Mouse (Mus musculus) brown adipose tissue, adult 24 weeks (tissue): ENCODE results near the gene Chd6. TPM values are rescaled to one million over a fixed set of nuclear protein-coding genes. Genes with fewer than 3 reads are reported as not detected.

Experiments used
- H3K27ac ChIP-seq: fragments of 200-500 bp; replicated peaks from 2 replicates; pipeline ENCODE4 v1.5.1; 2012; ENCODE audit warnings: low read depth, mild to moderate bottlenecking, low read length
- H3K4me1 ChIP-seq: fragments of 200-500 bp; 2 replicates; pipeline ENCODE4 v1.6.1; 2012; ENCODE audit warnings: low read length, mixed read lengths; ENCODE audit not compliant: control insufficient read depth, insufficient read depth, insufficient read length
- H3K4me3 ChIP-seq: fragments of 200-500 bp; 2 replicates; pipeline ENCODE4 v1.5.1; 2012; ENCODE audit warnings: low read depth, mild to moderate bottlenecking, low read length, moderate library complexity; ENCODE audit not compliant: insufficient read depth
- polyA plus RNA-seq: library from polyadenylated mRNA; stranded (reverse); fragments of >200 nt; gene quantifications from 2 replicates; pipeline ENCODE4 v1.2.4, GENCODE M21; 2012; ENCODE audit not compliant: missing spikeins, insufficient read depth, insufficient read length

Gene Chd6
- polyA plus RNA-seq, 1 experiment = 5.4 TPM

GRCm38 (mm10) chr2:161102102-161102501, 6.8 kb downstream of the Chd6 start:
- Histone ChIP-seq H3K27ac (no peak overlapping the region), H3K4me1 (peaks cover 9% of the 10 kb centered on the region), H3K4me3 (no peak overlapping the region)

GRCm38 (mm10) chr2:161097746-161098145, 11.1 kb downstream of the Chd6 start:
- H3K4me3 ChIP-seq = no peak overlapping the region
- no peaks in the 10 kb centered on the region; the same call in none of the 2 replicates for H3K4me1 ChIP-seq
- H3K27ac ChIP-seq = no peak overlapping the region

- no peak overlapping the region for H3K27ac ChIP-seq
- H3K4me3 ChIP-seq = no peak overlapping the region
- peaks cover 4% of the 10 kb centered on the region; the same call in 1 of the 2 replicates for H3K4me1 ChIP-seq
These were observed 18.0 kb downstream of the Chd6 start for GRCm38 (mm10) chr2:161090746-161091405.

GRCm38 (mm10) chr2:161090200-161090599, 18.7 kb downstream of the Chd6 start:
- Histone ChIP-seq H3K27ac (no peak overlapping the region), H3K4me3 (no peak overlapping the region), H3K4me1 (peaks cover 4% of the 10 kb centered on the region; the same call in 1 of the 2 replicates)

- H3K4me1 ChIP-seq = peaks cover 14% of the 10 kb centered on the region; the same call in 1 of the 2 replicates
These were observed 30.3 kb downstream of the Chd6 start for GRCm38 (mm10) chr2:161078590-161078989.

GRCm38 (mm10) chr2:161076262-161076661, 32.6 kb downstream of the Chd6 start:
- Histone ChIP-seq H3K4me3 (no peak overlapping the region), H3K4me1 (peaks cover 13% of the 10 kb centered on the region; the same call in 1 of the 2 replicates), H3K27ac (no peak overlapping the region)

More at GRCm38 (mm10) chr2:161078590-161078989, 30.3 kb downstream of the Chd6 start:
- Histone ChIP-seq H3K27ac (no peak overlapping the region), H3K4me3 (no peak overlapping the region)

GRCm38 (mm10) chr2:161075553-161075952, 33.3 kb downstream of the Chd6 start:
- H3K27ac ChIP-seq = no peak overlapping the region
- H3K4me1 ChIP-seq = peaks cover 11% of the 10 kb centered on the region; the same call in 1 of the 2 replicates
- H3K4me3 ChIP-seq = no peak overlapping the region

- Histone ChIP-seq H3K27ac (no peak overlapping the region), H3K4me3 (no peak overlapping the region), H3K4me1 (no peaks in the 10 kb centered on the region; the same call in 1 of the 2 replicates)
These were observed 42.6 kb downstream of the Chd6 start for GRCm38 (mm10) chr2:161066097-161066759.

GRCm38 (mm10) chr2:161065594-161065993, 43.3 kb downstream of the Chd6 start:
- Histone ChIP-seq H3K4me3 (no peak overlapping the region), H3K27ac (no peak overlapping the region), H3K4me1 (no peaks in the 10 kb centered on the region; the same call in 1 of the 2 replicates)

- no peaks in the 10 kb centered on the region; the same call in 1 of the 2 replicates for H3K4me1 ChIP-seq
- no peak overlapping the region for H3K27ac ChIP-seq
- H3K4me3 ChIP-seq = no peak overlapping the region
These were observed 44.0 kb downstream of the Chd6 start for GRCm38 (mm10) chr2:161064836-161065235.

GRCm38 (mm10) chr2:161058841-161059240, 50.0 kb downstream of the Chd6 start:
- 0 out of 2 replicates have a peak, but pooled peaks cover 2% of the 10 kb centered on the region for H3K4me1 ChIP-seq
- no peak overlapping the region for H3K27ac ChIP-seq
- no peak overlapping the region for H3K4me3 ChIP-seq

GRCm38 (mm10) chr2:161053765-161054164, 55.1 kb downstream of the Chd6 start:
- H3K4me1 ChIP-seq = no peaks in the 10 kb centered on the region
- H3K27ac ChIP-seq = no peak overlapping the region
- H3K4me3 ChIP-seq = no peak overlapping the region

- H3K27ac ChIP-seq = no peak overlapping the region
- no peak overlapping the region for H3K4me3 ChIP-seq
- no peaks in the 10 kb centered on the region for H3K4me1 ChIP-seq
These were observed 56.7 kb downstream of the Chd6 start for GRCm38 (mm10) chr2:161052175-161052574.

- H3K4me3 ChIP-seq = no peak overlapping the region
- no peaks in the 10 kb centered on the region for H3K4me1 ChIP-seq
- H3K27ac ChIP-seq = no peak overlapping the region
These were observed 59.4 kb downstream of the Chd6 start for GRCm38 (mm10) chr2:161049426-161049825.

- H3K4me1 ChIP-seq = no peaks in the 10 kb centered on the region
- H3K4me3 ChIP-seq = no peak overlapping the region
- no peak overlapping the region for H3K27ac ChIP-seq
These were observed 64.2 kb downstream of the Chd6 start for GRCm38 (mm10) chr2:161044492-161045201.
